Mouse (Mus musculus): ENCODE data around the gene Lrrk1.

GRCm38 (mm10) chr7:66266942-66267850, 121.0 kb downstream of the Lrrk1 start:
- TF ChIP-seq POLR2A (IDR thresholded peaks at IDR 0.05; ENCODE audit: insufficient read depth, low read depth, low read length) (no peak), CTCF (IDR thresholded peaks at IDR 0.05; ENCODE audit: insufficient read depth, low read depth, low read length) (no peak)
